Mouse (Mus musculus): ENCODE measurements around the gene Extl2.

- TF ChIP-seq POLR2A (IDR thresholded peaks at IDR 0.05; ENCODE audit: low read depth, low read length) (no peak), CTCF (IDR thresholded peaks at IDR 0.05; ENCODE audit: extremely low read depth, insufficient read length, insufficient replicate concordance, low read depth, low read length) (no peak)
These were observed 43.2 kb upstream of the Extl2 start for GRCm38 (mm10) chr3:115964071-115964470.
